Mouse (Mus musculus) megakaryocyte, embryonic 14.5 days (primary cell): Measurements from ENCODE around the gene Slbp.

Experiments
- FLI1 ChIP-seq: IDR thresholded peaks from 2 replicates; pipeline ENCODE4 v1.6.1; 2012; ENCODE audit warnings: low read length, inconsistent platforms, mixed read lengths
- GATA1 ChIP-seq: IDR thresholded peaks from 3 replicates; pipeline ENCODE4 v1.6.1; 2012; ENCODE audit warnings: mixed read lengths, low read length, inconsistent platforms, borderline replicate concordance

DNA sequence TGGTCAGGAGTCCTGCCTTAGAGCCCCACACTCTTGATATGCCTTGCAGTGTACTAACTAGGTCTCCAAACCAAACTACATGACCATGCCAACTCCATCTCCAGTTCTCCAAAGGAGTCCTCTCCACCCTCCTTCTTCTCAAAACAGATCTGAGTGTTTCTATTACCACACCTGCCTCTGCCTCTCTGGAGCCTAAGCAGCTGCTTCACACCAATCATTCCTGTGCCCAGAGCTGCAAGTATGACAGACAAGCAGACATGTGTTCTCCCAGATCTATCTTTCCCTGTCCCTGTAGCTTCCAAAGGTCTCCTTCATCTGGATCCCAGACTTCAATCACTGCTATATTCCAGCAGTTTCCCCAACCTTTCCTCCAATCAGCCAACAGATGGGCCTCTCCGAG lies 4.4 kb upstream of the Slbp start:
- TF ChIP-seq GATA1 (no peak), FLI1 (no peak)
